Mouse (Mus musculus): Measurements from ENCODE around the gene Ulk4.

Ulk4 gene

GRCm38 (mm10) chr9:120983849-120984248 is 293.1 kb downstream of the Ulk4 start:
- DNase-seq (ENCODE audit: low read depth, low spot score): no peak

GRCm38 (mm10) chr9:120981777-120982176 is 295.2 kb downstream of the Ulk4 start:
- no peak for DNase-seq (ENCODE audit: low read depth, low spot score)

GRCm38 (mm10) chr9:120976856-120977255 is 300.1 kb downstream of the Ulk4 start:
- no peak for DNase-seq (ENCODE audit: low read depth, low spot score)

- no peak for DNase-seq (ENCODE audit: low read depth, low spot score)
Measured at GRCm38 (mm10) chr9:120976158-120976557, 300.8 kb downstream of the Ulk4 start.

DNA sequence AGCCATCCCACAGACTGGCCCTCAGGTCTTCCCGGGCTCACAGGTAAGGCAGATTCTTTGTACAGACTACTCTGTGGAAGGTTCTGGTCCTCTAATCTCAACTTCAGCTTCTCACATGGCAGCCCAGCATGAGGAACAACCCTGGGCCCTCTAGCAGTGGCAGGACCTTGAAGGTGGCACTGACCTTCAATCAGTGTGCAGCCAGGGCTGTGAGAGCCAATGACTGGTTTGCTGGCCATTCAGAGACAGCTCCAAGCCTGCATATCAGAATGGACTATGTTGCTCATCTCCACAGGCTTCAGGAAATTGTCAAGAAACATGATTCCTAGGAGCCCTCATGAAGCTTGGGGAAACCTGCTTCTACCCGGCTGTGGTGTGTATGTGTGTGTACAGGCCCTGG is 302.8 kb downstream of the Ulk4 start:
- no peak for DNase-seq (ENCODE audit: low read depth, low spot score)

- no peak for DNase-seq (ENCODE audit: low read depth, low spot score)
Measured at GRCm38 (mm10) chr9:120973026-120973515, 303.9 kb downstream of the Ulk4 start.

DNA sequence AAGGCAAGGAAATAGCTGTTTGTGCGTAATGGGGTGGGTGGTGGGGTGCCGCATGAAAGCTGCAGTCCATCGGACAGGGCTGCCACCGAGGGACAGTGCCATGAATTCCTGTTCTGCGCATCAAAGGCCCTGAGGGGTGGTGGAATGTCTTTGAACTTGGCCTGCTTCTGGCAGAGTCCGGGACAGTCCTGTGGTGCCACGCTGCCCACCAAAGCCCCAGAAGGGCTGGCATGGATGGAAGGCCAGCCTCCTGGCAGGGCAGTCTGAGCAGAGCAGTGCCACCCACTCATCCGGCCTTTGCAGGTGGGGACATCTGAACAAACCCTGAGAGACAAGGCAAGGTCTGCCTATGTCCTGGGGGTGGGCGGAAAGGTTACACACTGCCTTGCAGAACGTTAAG is 312.0 kb downstream of the Ulk4 start:
- no peak for DNase-seq (ENCODE audit: low read depth, low spot score)

- DNase-seq (ENCODE audit: low read depth, low spot score): no peak
Measured at GRCm38 (mm10) chr9:120964224-120964623, 312.8 kb downstream of the Ulk4 start.

- no peak for DNase-seq (ENCODE audit: low read depth, low spot score)
Measured at GRCm38 (mm10) chr9:120963720-120964119, 313.3 kb downstream of the Ulk4 start.

DNA sequence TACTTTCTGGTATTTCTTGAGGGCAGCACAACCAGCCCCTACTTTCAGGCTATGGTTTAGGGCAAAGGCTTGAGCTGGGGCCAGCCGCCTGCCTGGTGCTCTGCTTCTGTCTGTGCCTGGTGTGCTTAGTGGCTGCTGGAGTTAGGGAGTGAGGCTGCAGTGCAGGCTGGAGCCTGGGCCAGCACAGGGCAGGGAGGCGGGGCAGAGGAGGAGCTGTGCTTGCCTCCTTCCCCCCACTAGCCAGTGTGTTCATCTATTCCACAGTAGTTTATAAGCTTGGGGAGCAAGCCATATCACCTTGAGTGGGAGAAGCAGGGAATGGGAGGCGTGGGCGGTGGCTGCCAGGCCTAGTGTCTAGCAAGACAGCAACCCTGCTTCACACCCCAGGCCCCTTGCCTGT is 313.9 kb downstream of the Ulk4 start:
- DNase-seq (ENCODE audit: low read depth, low spot score): no peak

GRCm38 (mm10) chr9:120961969-120962700 is 314.9 kb downstream of the Ulk4 start:
- peak; percentile 53 for DNase-seq (ENCODE audit: low read depth, low spot score)

DNA sequence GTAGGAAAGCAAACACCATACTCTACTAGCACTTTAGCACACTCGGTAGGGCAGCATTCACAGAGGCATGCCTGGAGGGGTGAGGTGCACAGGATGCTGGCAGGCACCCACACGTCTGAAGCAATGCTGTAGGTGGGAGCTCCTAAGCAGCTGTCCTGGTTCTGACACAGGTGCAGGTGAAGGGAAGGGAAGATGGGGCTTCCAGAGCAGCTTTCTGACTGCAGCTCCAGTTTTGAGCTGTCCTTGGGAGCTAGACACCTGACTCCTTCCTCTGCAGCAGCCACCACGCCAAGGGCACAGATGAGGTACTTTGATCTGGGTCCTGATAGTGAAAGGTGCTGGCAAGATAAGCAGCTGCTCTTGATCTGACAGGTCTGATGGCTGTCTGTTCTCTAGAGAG is 315.5 kb downstream of the Ulk4 start:
- no peak for DNase-seq (ENCODE audit: low read depth, low spot score)

DNA sequence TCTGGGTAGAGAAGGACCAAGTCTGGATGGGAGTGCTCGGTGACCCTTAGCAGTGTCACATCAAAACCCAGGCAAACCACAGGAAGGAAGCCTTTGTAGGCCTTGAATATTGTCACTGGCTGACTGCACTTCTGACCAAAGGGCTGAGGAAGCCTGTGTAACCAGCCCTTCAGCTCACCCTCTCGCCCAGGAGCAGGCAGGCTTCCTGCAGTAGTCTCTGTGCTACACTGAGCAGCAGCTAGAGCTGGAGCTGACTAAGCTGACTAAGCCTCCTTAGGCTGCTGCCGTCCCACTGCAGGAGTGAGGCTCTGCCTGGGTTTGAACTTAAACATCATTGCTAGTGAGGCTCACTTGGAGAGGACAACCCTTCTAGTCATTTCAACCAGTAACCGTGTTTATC is 316.4 kb downstream of the Ulk4 start:
- no peak for DNase-seq (ENCODE audit: low read depth, low spot score)

- no peak for DNase-seq (ENCODE audit: low read depth, low spot score)
Measured at GRCm38 (mm10) chr9:120959225-120959624, 317.8 kb downstream of the Ulk4 start.

- DNase-seq (ENCODE audit: low read depth, low spot score): no peak
Measured at GRCm38 (mm10) chr9:120958560-120958959, 318.4 kb downstream of the Ulk4 start.

- no peak for DNase-seq (ENCODE audit: low read depth, low spot score)
Measured at GRCm38 (mm10) chr9:120958051-120958450, 318.9 kb downstream of the Ulk4 start.

- no peak for DNase-seq (ENCODE audit: low read depth, low spot score)
Measured at GRCm38 (mm10) chr9:120951947-120952346, 325.1 kb downstream of the Ulk4 start.

- DNase-seq (ENCODE audit: low read depth, low spot score): no peak
Measured at GRCm38 (mm10) chr9:120950761-120951160, 326.2 kb downstream of the Ulk4 start.

- no peak for DNase-seq (ENCODE audit: low read depth, low spot score)
Measured at GRCm38 (mm10) chr9:120948832-120949231, 328.2 kb downstream of the Ulk4 start.

- DNase-seq (ENCODE audit: low read depth, low spot score): no peak
Measured at GRCm38 (mm10) chr9:120946131-120946530, 330.9 kb downstream of the Ulk4 start.

DNA sequence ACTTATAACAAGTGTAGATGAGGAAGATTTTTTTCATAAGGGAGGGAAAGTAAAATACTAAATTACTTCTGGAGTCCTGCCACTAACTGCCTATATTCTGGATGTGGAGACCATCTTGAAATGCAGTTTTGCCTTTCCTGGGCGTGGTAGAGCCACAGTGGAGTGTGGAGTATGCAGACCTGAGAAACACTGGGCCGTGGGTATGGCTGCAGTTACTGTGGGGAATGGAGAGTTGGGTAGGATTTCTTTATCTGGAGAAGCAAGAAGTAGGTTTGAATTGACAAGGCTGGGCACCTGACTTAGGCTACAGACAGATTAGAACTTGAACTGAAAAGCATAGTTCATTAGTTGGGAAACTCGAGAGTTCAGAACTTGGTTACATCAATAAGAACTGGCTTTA is 332.8 kb downstream of the Ulk4 start:
- DNase-seq (ENCODE audit: low read depth, low spot score): no peak

DNA sequence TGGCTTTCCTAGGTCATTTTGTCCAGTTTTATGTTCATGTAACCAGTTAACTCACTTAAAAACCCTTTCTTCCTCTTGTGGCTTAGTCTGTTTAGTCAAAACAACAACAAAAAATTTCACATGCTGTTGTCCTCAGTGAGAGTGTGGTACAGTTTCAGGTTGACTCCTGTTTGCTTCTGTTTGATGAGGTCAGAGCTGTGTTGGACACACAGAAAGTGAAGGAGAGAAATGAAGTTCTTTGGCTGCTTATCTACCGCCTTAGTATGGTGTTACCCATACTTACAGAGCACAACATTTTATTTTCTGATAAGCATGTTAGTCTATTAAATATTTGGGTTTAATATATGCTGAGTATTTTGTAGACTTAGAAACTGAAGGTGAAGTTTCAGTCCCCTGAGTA is 333.2 kb downstream of the Ulk4 start:
- no peak for DNase-seq (ENCODE audit: low read depth, low spot score)

GRCm38 (mm10) chr9:120940858-120941257 is 336.1 kb downstream of the Ulk4 start:
- no peak for DNase-seq (ENCODE audit: low read depth, low spot score)

DNA sequence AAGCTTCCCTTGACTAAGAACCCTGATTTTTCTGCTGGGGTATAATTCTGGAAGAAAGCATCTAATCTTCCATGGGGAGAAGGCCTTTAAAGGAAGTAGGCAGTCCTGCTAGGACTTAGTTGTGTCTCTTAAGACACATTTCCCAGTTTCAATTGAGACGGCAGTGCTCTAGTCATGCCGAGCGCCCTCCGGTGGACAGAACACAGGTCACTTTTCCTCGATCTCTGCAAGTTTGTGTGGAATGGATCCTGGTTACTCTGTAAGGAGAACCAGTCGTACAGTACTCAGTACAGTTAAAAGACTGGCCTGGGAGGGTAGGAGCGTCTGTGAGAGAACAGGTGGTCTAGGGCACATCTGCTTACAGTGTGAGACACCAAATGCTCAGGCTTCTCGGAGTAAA is 340.6 kb downstream of the Ulk4 start:
- peak; percentile 80 for DNase-seq (ENCODE audit: low read depth, low spot score)

Data from ES-CJ7 (cell line).